Mouse (Mus musculus): ENCODE measurements around the gene Sp2. TPM values are rescaled to one million over a fixed set of nuclear protein-coding genes. Genes with fewer than 3 reads are reported as not detected.

The Sp2 gene
- total RNA-seq, 1 experiment, result 5.4 TPM

- no peak for DNase-seq (ENCODE audit: low read depth, low spot score)
- in situ Hi-C loops (cut with MboI; ENCODE audit: low sequenced_read_pairs in 2 of 2, unreplicated experiment in 2 of 2), result no loop called here
- H3K9ac ChIP-seq (ENCODE audit: insufficient read depth, low read depth, low read length, poor library complexity, severe bottlenecking), result no peak overlapping the region
Measured at GRCm38 (mm10) chr11:96972906-96973305, 9.9 kb downstream of the Sp2 start.

GRCm38 (mm10) chr11:96970341-96970740 is 12.4 kb downstream of the Sp2 start:
- in situ Hi-C loops (cut with MboI; ENCODE audit: low sequenced_read_pairs in 2 of 2, unreplicated experiment in 2 of 2), result no loop called here

More at GRCm38 (mm10) chr11:96972906-96973305, 9.9 kb downstream of the Sp2 start:
- TF ChIP-seq ZNF384 (IDR thresholded peaks at IDR 0.05; ENCODE audit: low read depth, low read length), result no peak
- no peak for TF ChIP-seq HCFC1 (IDR thresholded peaks at IDR 0.05; ENCODE audit: borderline replicate concordance, insufficient read depth, low read length)
- TF ChIP-seq CHD2 (IDR thresholded peaks at IDR 0.05; ENCODE audit: low read depth, low read length), result no peak
- no peak for TF ChIP-seq ZC3H11A (IDR thresholded peaks at IDR 0.05; ENCODE audit: borderline replicate concordance, low read depth, low read length)
- TF ChIP-seq MAFK (IDR thresholded peaks at IDR 0.05; ENCODE audit: insufficient read depth, low read depth, low read length), result no peak
- peaks cover 5 to 24% of the 10 kb centered on the region in 2 experiments for H3K4me1 ChIP-seq (ENCODE audit: control insufficient read depth in 2 of 2, insufficient read depth in 2 of 2, low read length in 2 of 2, poor library complexity in 1 of 2)
- H3K27ac ChIP-seq (ENCODE audit: insufficient read depth, low read depth, low read length, poor library complexity, severe bottlenecking), result no peak overlapping the region
- peaks cover 4% of the 10 kb centered on the region; the same call in 1 of the 2 replicates for H3K36me3 ChIP-seq (ENCODE audit: control insufficient read depth, insufficient read depth, low read length, poor library complexity, severe bottlenecking)
- no peak overlapping the region for H3K4me3 ChIP-seq (ENCODE audit: insufficient read depth in 1 of 2, low read depth in 1 of 2, low read length in 2 of 2, poor library complexity in 1 of 2, severe bottlenecking in 1 of 2)
- no peaks in the 10 kb centered on the region for H3K9me3 ChIP-seq (ENCODE audit: control insufficient read depth, insufficient read depth, low read depth, low read length)

GRCm38 (mm10) chr11:96969746-96970145 is 13.0 kb downstream of the Sp2 start:
- Histone ChIP-seq H3K9me3 (ENCODE audit: control insufficient read depth, insufficient read depth, low read depth, low read length) (no peaks in the 10 kb centered on the region), H3K36me3 (ENCODE audit: control insufficient read depth, insufficient read depth, low read length, poor library complexity, severe bottlenecking) (peaks cover 5% of the 10 kb centered on the region; the same call in 1 of the 2 replicates), H3K27ac (ENCODE audit: insufficient read depth, low read depth, low read length, poor library complexity, severe bottlenecking) (no peak overlapping the region), H3K4me3 (ENCODE audit: insufficient read depth in 1 of 2, low read depth in 1 of 2, low read length in 2 of 2, poor library complexity in 1 of 2, severe bottlenecking in 1 of 2) (no peak overlapping the region), H3K9ac (ENCODE audit: insufficient read depth, low read depth, low read length, poor library complexity, severe bottlenecking) (no peak overlapping the region), H3K4me1 (ENCODE audit: control insufficient read depth in 2 of 2, insufficient read depth in 2 of 2, low read length in 2 of 2, poor library complexity in 1 of 2) (peaks cover 8 to 20% of the 10 kb centered on the region in 2 experiments)
- in situ Hi-C loops (cut with MboI; ENCODE audit: low sequenced_read_pairs in 2 of 2, unreplicated experiment in 2 of 2), result no loop called here
- TF ChIP-seq HCFC1 (IDR thresholded peaks at IDR 0.05; ENCODE audit: borderline replicate concordance, insufficient read depth, low read length) (no peak), CHD2 (IDR thresholded peaks at IDR 0.05; ENCODE audit: low read depth, low read length) (no peak), ZC3H11A (IDR thresholded peaks at IDR 0.05; ENCODE audit: borderline replicate concordance, low read depth, low read length) (no peak), ZNF384 (IDR thresholded peaks at IDR 0.05; ENCODE audit: low read depth, low read length) (no peak), MAFK (IDR thresholded peaks at IDR 0.05; ENCODE audit: insufficient read depth, low read depth, low read length) (no peak)
- DNase-seq (ENCODE audit: low read depth, low spot score), result no peak

More at GRCm38 (mm10) chr11:96970341-96970740, 12.4 kb downstream of the Sp2 start:
- no peak for DNase-seq (ENCODE audit: low read depth, low spot score)
- Histone ChIP-seq H3K4me3 (ENCODE audit: insufficient read depth in 1 of 2, low read depth in 1 of 2, low read length in 2 of 2, poor library complexity in 1 of 2, severe bottlenecking in 1 of 2) (no peak overlapping the region), H3K27ac (ENCODE audit: insufficient read depth, low read depth, low read length, poor library complexity, severe bottlenecking) (no peak overlapping the region), H3K4me1 (ENCODE audit: control insufficient read depth in 2 of 2, insufficient read depth in 2 of 2, low read length in 2 of 2, poor library complexity in 1 of 2) (peaks cover 8 to 20% of the 10 kb centered on the region in 2 experiments), H3K36me3 (ENCODE audit: control insufficient read depth, insufficient read depth, low read length, poor library complexity, severe bottlenecking) (peaks cover 4% of the 10 kb centered on the region; the same call in 1 of the 2 replicates), H3K9ac (ENCODE audit: insufficient read depth, low read depth, low read length, poor library complexity, severe bottlenecking) (no peak overlapping the region), H3K9me3 (ENCODE audit: control insufficient read depth, insufficient read depth, low read depth, low read length) (no peaks in the 10 kb centered on the region)
- no peak for TF ChIP-seq MAFK (IDR thresholded peaks at IDR 0.05; ENCODE audit: insufficient read depth, low read depth, low read length)

- Histone ChIP-seq H3K9me3 (ENCODE audit: control insufficient read depth, insufficient read depth, low read depth, low read length) (no peaks in the 10 kb centered on the region), H3K27ac (ENCODE audit: insufficient read depth, low read depth, low read length, poor library complexity, severe bottlenecking) (no peak overlapping the region), H3K4me3 (ENCODE audit: insufficient read depth in 1 of 2, low read depth in 1 of 2, low read length in 2 of 2, poor library complexity in 1 of 2, severe bottlenecking in 1 of 2) (no peak overlapping the region), H3K9ac (ENCODE audit: insufficient read depth, low read depth, low read length, poor library complexity, severe bottlenecking) (no peak overlapping the region), H3K4me1 (ENCODE audit: control insufficient read depth in 2 of 2, insufficient read depth in 2 of 2, low read length in 2 of 2, poor library complexity in 1 of 2) (peaks cover 8 to 20% of the 10 kb centered on the region in 2 experiments), H3K36me3 (ENCODE audit: control insufficient read depth, insufficient read depth, low read length, poor library complexity, severe bottlenecking) (peaks cover 5% of the 10 kb centered on the region; the same call in 1 of the 2 replicates)
- DNase-seq (ENCODE audit: low read depth, low spot score), result no peak
- in situ Hi-C loops (cut with MboI; ENCODE audit: low sequenced_read_pairs in 2 of 2, unreplicated experiment in 2 of 2), result no loop called here
- TF ChIP-seq ZC3H11A (IDR thresholded peaks at IDR 0.05; ENCODE audit: borderline replicate concordance, low read depth, low read length) (no peak), ZNF384 (IDR thresholded peaks at IDR 0.05; ENCODE audit: low read depth, low read length) (no peak), MAFK (IDR thresholded peaks at IDR 0.05; ENCODE audit: insufficient read depth, low read depth, low read length) (no peak), HCFC1 (IDR thresholded peaks at IDR 0.05; ENCODE audit: borderline replicate concordance, insufficient read depth, low read length) (no peak)
Measured at GRCm38 (mm10) chr11:96969280-96969722, 13.5 kb downstream of the Sp2 start.

GRCm38 (mm10) chr11:96968476-96968875 is 14.3 kb downstream of the Sp2 start:
- no peak overlapping the region for H3K4me3 ChIP-seq (ENCODE audit: insufficient read depth in 1 of 2, low read depth in 1 of 2, low read length in 2 of 2, poor library complexity in 1 of 2, severe bottlenecking in 1 of 2)
- peak overlapping the region; percentile 6; the same call in 1 of the 2 replicates for H3K9ac ChIP-seq (ENCODE audit: insufficient read depth, low read depth, low read length, poor library complexity, severe bottlenecking)
- in situ Hi-C loops (cut with MboI; ENCODE audit: low sequenced_read_pairs in 2 of 2, unreplicated experiment in 2 of 2), result no loop called here
- DNase-seq (ENCODE audit: low read depth, low spot score), result no peak
- TF ChIP-seq CHD2 (IDR thresholded peaks at IDR 0.05; ENCODE audit: low read depth, low read length) (no peak), MAFK (IDR thresholded peaks at IDR 0.05; ENCODE audit: insufficient read depth, low read depth, low read length) (no peak), HCFC1 (IDR thresholded peaks at IDR 0.05; ENCODE audit: borderline replicate concordance, insufficient read depth, low read length) (no peak), ZC3H11A (IDR thresholded peaks at IDR 0.05; ENCODE audit: borderline replicate concordance, low read depth, low read length) (no peak), ZNF384 (IDR thresholded peaks at IDR 0.05; ENCODE audit: low read depth, low read length) (no peak)
- peaks cover 11 to 20% of the 10 kb centered on the region in 2 experiments for H3K4me1 ChIP-seq (ENCODE audit: control insufficient read depth in 2 of 2, insufficient read depth in 2 of 2, low read length in 2 of 2, poor library complexity in 1 of 2)
- H3K36me3 ChIP-seq (ENCODE audit: control insufficient read depth, insufficient read depth, low read length, poor library complexity, severe bottlenecking), result peaks cover 3% of the 10 kb centered on the region; the same call in 1 of the 2 replicates
- no peak overlapping the region for H3K27ac ChIP-seq (ENCODE audit: insufficient read depth, low read depth, low read length, poor library complexity, severe bottlenecking)
- H3K9me3 ChIP-seq (ENCODE audit: control insufficient read depth, insufficient read depth, low read depth, low read length), result no peaks in the 10 kb centered on the region

Data from ES-E14 (cell line).